Mouse (Mus musculus) ES-E14 (cell line): ENCODE data around the gene Arhgap21.

Source experiments
- ZC3H11A ChIP-seq: IDR thresholded peaks from 2 replicates; pipeline ENCODE4 v1.6.1; 2012; ENCODE audit warnings: low read depth, mild to moderate bottlenecking, inconsistent platforms, low read length, borderline replicate concordance
- ZNF384 ChIP-seq: IDR thresholded peaks from 2 replicates; pipeline ENCODE4 v1.6.1; 2012; ENCODE audit warnings: low read depth, low read length, inconsistent platforms

DNA sequence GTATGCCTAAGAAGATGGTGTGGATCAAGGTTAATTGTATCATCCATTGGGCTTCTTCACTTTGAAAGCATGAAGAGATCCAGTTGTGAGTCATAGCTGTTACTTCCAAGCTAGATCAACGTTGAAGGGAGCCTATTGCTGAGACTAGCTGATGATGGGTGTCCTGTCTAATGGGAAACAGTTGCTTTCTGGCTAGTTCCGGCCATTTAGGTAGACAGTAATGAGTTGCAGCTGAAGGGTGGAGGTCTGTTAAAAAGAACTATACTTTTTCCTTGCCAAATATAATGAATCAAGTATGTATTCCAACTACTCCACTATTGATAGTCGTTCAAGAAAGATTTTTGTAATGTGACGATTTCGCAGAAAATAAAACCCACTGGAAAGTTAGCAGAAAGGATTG is 32.5 kb upstream of the Arhgap21 start:
- TF ChIP-seq ZNF384 (no peak), ZC3H11A (no peak)
